Mouse (Mus musculus): ENCODE measurements at regions not wholly inside any gene's neighbourhood (a gene's known extent, or its start where the extent isn't known, plus 50 kb on each side); places are given as distances from the start of the nearest gene placed in this dataset.

DNA sequence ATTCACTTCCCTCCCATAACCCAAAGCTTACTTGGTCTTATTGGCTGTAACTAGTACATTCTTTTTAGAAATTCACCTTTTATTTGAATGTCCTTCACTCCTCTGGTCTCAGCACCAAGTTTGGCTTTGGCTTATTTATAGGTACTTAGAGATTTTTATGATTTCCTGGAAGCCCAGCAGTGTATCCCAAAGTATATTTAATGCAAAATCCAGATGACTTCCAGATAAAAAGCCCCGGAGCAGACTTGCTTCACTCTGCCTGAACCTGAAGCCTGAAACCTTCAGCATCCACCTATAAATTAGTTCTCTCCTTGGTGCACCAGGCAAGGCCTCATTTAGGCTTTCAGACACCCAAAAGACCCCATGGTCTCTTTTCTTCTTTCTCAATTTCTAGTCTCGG lies 250.8 kb downstream of the Tle4 start:
- H3K79me2 ChIP-seq (ENCODE audit: control insufficient read depth, insufficient read depth): no peaks in the 10 kb centered on the region
- H3K79me3 ChIP-seq (ENCODE audit: low read depth): no peaks in the 10 kb centered on the region
- no peak overlapping the region for H3ac ChIP-seq (ENCODE audit: control insufficient read depth, insufficient read length, low read depth)
- no peaks in the 10 kb centered on the region for H3K27me3 ChIP-seq (ENCODE audit: control insufficient read depth, insufficient read depth, insufficient read length)
- TF ChIP-seq MAX (IDR thresholded peaks at IDR 0.05): no peak
- no peak for TF ChIP-seq FOSL1 (IDR thresholded peaks at IDR 0.05; ENCODE audit: insufficient read depth, low read length, poor library complexity, severe bottlenecking)
- no peak for TF ChIP-seq MYOG (IDR thresholded peaks at IDR 0.05; ENCODE audit: control insufficient read depth, extremely low read depth, insufficient read length)
- TF ChIP-seq MYOD1 (IDR thresholded peaks at IDR 0.05; ENCODE audit: control insufficient read depth, insufficient read length, low read depth): no peak
- TF ChIP-seq CTCF (IDR thresholded peaks at IDR 0.05; ENCODE audit: control insufficient read depth, insufficient read depth, insufficient read length): no peak
- TF ChIP-seq CEBPB (IDR thresholded peaks at IDR 0.05; ENCODE audit: low read depth): no peak
- TF ChIP-seq USF1 (IDR thresholded peaks at IDR 0.05; ENCODE audit: low read depth): no peak
- H3K4me3 ChIP-seq (ENCODE audit: insufficient read depth, poor library complexity, severe bottlenecking): no peak overlapping the region
- no peaks in the 10 kb centered on the region for H3K36me3 ChIP-seq (ENCODE audit: control insufficient read depth, insufficient read depth)

DNA sequence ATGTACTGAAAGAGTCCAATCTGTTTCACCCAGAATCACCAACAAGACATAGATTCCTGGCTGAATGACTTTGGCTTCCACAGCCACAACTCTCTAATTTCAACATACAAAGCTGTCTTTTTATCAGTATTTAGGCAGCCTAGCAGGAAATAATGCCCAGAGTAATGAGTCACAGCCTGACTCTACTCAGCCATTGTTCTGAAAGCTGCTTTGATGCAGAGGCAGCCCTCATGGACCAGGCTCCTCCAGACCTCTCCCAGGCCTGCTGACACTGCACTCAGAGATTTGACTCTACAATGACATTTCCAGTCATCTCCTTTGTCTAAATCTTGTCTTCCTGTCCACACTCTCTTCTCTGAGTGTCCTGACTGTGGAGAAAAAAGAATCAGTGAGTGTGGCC lies 250.4 kb downstream of the Tle4 start:
- no peak overlapping the region for H3ac ChIP-seq (ENCODE audit: control insufficient read depth, insufficient read length, low read depth)
- no peak overlapping the region for H3K4me3 ChIP-seq (ENCODE audit: insufficient read depth, poor library complexity, severe bottlenecking)
- no peaks in the 10 kb centered on the region for H3K79me3 ChIP-seq (ENCODE audit: low read depth)
- H3K27me3 ChIP-seq (ENCODE audit: control insufficient read depth, insufficient read depth, insufficient read length): no peaks in the 10 kb centered on the region
- H3K79me2 ChIP-seq (ENCODE audit: control insufficient read depth, insufficient read depth): no peaks in the 10 kb centered on the region
- no peaks in the 10 kb centered on the region for H3K36me3 ChIP-seq (ENCODE audit: control insufficient read depth, insufficient read depth)
- TF ChIP-seq MYOG (IDR thresholded peaks at IDR 0.05; ENCODE audit: control insufficient read depth, extremely low read depth, insufficient read length) (no peak), CEBPB (IDR thresholded peaks at IDR 0.05; ENCODE audit: low read depth) (no peak), FOSL1 (IDR thresholded peaks at IDR 0.05; ENCODE audit: insufficient read depth, low read length, poor library complexity, severe bottlenecking) (no peak), MYOD1 (IDR thresholded peaks at IDR 0.05; ENCODE audit: control insufficient read depth, insufficient read length, low read depth) (no peak), MAX (IDR thresholded peaks at IDR 0.05) (no peak), USF1 (IDR thresholded peaks at IDR 0.05; ENCODE audit: low read depth) (no peak), CTCF (IDR thresholded peaks at IDR 0.05; ENCODE audit: control insufficient read depth, insufficient read depth, insufficient read length) (no peak)

DNA sequence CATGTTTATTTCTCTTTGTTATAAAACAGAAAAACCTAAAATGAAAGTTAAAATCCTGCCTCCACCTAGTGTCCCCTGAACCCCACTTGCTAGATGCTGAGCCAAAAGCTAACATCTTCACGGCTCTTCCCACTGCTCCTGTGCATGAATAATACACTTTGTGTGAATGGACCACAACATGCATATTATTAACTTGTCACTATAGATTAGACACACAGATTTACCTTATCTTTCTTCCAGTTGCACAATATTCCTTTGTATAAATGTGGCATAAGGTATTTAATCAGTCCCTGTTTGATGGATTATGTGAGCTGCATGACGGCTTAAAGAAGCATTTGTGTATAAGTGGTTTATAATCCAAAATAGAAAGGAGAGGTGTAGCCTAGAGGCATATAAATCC lies 248.1 kb downstream of the Tle4 start:
- no peaks in the 10 kb centered on the region for H3K27me3 ChIP-seq (ENCODE audit: control insufficient read depth, insufficient read depth, insufficient read length)
- no peaks in the 10 kb centered on the region for H3K79me2 ChIP-seq (ENCODE audit: control insufficient read depth, insufficient read depth)
- TF ChIP-seq USF1 (IDR thresholded peaks at IDR 0.05; ENCODE audit: low read depth) (no peak), FOSL1 (IDR thresholded peaks at IDR 0.05; ENCODE audit: insufficient read depth, low read length, poor library complexity, severe bottlenecking) (no peak), CEBPB (IDR thresholded peaks at IDR 0.05; ENCODE audit: low read depth) (no peak), MYOD1 (IDR thresholded peaks at IDR 0.05; ENCODE audit: control insufficient read depth, insufficient read length, low read depth) (no peak), MYOG (IDR thresholded peaks at IDR 0.05; ENCODE audit: control insufficient read depth, extremely low read depth, insufficient read length) (no peak), MAX (IDR thresholded peaks at IDR 0.05) (no peak), CTCF (IDR thresholded peaks at IDR 0.05; ENCODE audit: control insufficient read depth, insufficient read depth, insufficient read length) (no peak)
- no peak overlapping the region for H3K4me3 ChIP-seq (ENCODE audit: insufficient read depth, poor library complexity, severe bottlenecking)
- no peaks in the 10 kb centered on the region for H3K79me3 ChIP-seq (ENCODE audit: low read depth)
- no peak overlapping the region for H3ac ChIP-seq (ENCODE audit: control insufficient read depth, insufficient read length, low read depth)
- no peaks in the 10 kb centered on the region for H3K36me3 ChIP-seq (ENCODE audit: control insufficient read depth, insufficient read depth)

DNA sequence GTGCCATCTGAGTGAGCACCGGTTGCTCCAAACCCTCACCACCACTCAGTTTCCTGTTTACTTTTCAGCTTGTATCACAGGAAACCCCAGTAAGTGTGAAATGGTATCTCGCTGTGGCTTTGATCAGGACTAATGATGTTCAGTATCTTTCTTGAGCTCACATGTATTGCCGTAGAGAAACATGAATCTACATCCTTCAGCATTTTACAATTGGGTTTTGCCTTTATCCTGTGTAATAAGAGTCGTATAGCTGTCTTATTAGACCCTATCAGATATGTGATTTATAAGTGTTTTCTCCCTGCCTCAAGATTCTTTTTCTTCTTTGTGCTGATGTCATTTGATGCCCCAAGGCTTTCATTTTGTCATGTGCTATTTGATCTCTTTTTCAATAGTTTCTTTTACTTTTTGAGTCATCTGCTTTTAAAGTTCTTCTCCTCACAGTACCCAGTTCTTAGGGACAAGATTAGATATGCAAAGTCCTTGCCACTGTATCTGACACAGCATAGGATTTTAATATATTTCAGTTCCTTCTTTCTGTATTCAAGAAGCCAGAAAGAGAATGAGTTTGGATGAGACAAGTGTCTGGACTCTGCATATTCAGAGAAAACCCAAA lies 246.0 kb downstream of the Tle4 start:
- no peaks in the 10 kb centered on the region for H3K27me3 ChIP-seq (ENCODE audit: control insufficient read depth, insufficient read depth, insufficient read length)

DNA sequence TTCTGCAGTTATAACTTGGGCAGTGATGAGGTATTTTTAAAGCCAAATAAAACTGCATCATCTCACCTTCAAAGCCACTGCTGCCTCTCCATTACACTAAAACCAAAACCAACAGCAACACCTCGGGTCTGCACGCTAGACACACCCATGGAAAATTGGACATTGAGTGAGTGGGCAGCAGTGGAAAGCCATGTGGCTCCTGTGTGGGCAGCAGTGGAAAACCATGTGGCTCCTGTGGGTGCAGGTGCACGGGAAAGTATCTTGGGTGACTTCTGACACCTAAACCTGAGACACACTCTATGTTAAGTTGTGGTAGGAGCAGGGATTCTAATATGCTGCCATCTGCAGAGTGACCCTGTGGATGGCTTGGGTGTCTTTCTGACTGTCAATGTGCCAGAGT lies 245.3 kb downstream of the Tle4 start:
- no peaks in the 10 kb centered on the region for H3K79me3 ChIP-seq (ENCODE audit: low read depth)
- H3K4me3 ChIP-seq (ENCODE audit: insufficient read depth, poor library complexity, severe bottlenecking): no peak overlapping the region
- TF ChIP-seq MYOG (IDR thresholded peaks at IDR 0.05; ENCODE audit: control insufficient read depth, extremely low read depth, insufficient read length): no peak
- no peak for TF ChIP-seq MAX (IDR thresholded peaks at IDR 0.05)
- no peak for TF ChIP-seq USF1 (IDR thresholded peaks at IDR 0.05; ENCODE audit: low read depth)
- no peak for TF ChIP-seq MYOD1 (IDR thresholded peaks at IDR 0.05; ENCODE audit: control insufficient read depth, insufficient read length, low read depth)
- no peak for TF ChIP-seq CEBPB (IDR thresholded peaks at IDR 0.05; ENCODE audit: low read depth)
- TF ChIP-seq FOSL1 (IDR thresholded peaks at IDR 0.05; ENCODE audit: insufficient read depth, low read length, poor library complexity, severe bottlenecking): no peak
- TF ChIP-seq CTCF (IDR thresholded peaks at IDR 0.05; ENCODE audit: control insufficient read depth, insufficient read depth, insufficient read length): no peak
- H3ac ChIP-seq (ENCODE audit: control insufficient read depth, insufficient read length, low read depth): no peak overlapping the region
- H3K36me3 ChIP-seq (ENCODE audit: control insufficient read depth, insufficient read depth): no peaks in the 10 kb centered on the region
- no peaks in the 10 kb centered on the region for H3K79me2 ChIP-seq (ENCODE audit: control insufficient read depth, insufficient read depth)
- no peaks in the 10 kb centered on the region for H3K27me3 ChIP-seq (ENCODE audit: control insufficient read depth, insufficient read depth, insufficient read length)

More for the DNA sequence above, 246.0 kb downstream of the Tle4 start:
- TF ChIP-seq MAX (IDR thresholded peaks at IDR 0.05) (no peak), MYOD1 (IDR thresholded peaks at IDR 0.05; ENCODE audit: control insufficient read depth, insufficient read length, low read depth) (no peak), USF1 (IDR thresholded peaks at IDR 0.05; ENCODE audit: low read depth) (no peak), FOSL1 (IDR thresholded peaks at IDR 0.05; ENCODE audit: insufficient read depth, low read length, poor library complexity, severe bottlenecking) (no peak), CTCF (IDR thresholded peaks at IDR 0.05; ENCODE audit: control insufficient read depth, insufficient read depth, insufficient read length) (no peak), MYOG (IDR thresholded peaks at IDR 0.05; ENCODE audit: control insufficient read depth, extremely low read depth, insufficient read length) (no peak), CEBPB (IDR thresholded peaks at IDR 0.05; ENCODE audit: low read depth) (no peak)
- Histone ChIP-seq H3K79me2 (ENCODE audit: control insufficient read depth, insufficient read depth) (no peaks in the 10 kb centered on the region), H3ac (ENCODE audit: control insufficient read depth, insufficient read length, low read depth) (no peak overlapping the region), H3K36me3 (ENCODE audit: control insufficient read depth, insufficient read depth) (no peaks in the 10 kb centered on the region), H3K4me3 (ENCODE audit: insufficient read depth, poor library complexity, severe bottlenecking) (no peak overlapping the region), H3K79me3 (ENCODE audit: low read depth) (no peaks in the 10 kb centered on the region)
